Mouse (Mus musculus) bone marrow, adult 2 months (tissue): ENCODE results near the gene Sh3bgr. TPM values are rescaled to one million over a fixed set of nuclear protein-coding genes. Genes with fewer than 3 reads are reported as not detected.

ENCODE experiments used
- H3K27ac ChIP-seq: fragments of 200-500 bp; 2 replicates; pipeline ENCODE4 v1.5.1; 2012; ENCODE audit warnings: low read depth, mild to moderate bottlenecking, control low read depth, inconsistent platforms, low read length; ENCODE audit not compliant: control insufficient read depth, poor library complexity, insufficient read depth
- H3K4me1 ChIP-seq: fragments of 200-500 bp; 2 replicates; pipeline ENCODE4 v1.6.1; 2011; ENCODE audit warnings: low read length; ENCODE audit not compliant: control insufficient read depth, insufficient read depth
- H3K4me3 ChIP-seq: fragments of 200-500 bp; replicated peaks from 2 replicates; pipeline ENCODE3; 2011; ENCODE audit warnings: mild to moderate bottlenecking, low read depth, low read length, control low read depth; ENCODE audit not compliant: control insufficient read depth
- CTCF ChIP-seq: fragments of 200-500 bp; IDR thresholded peaks from 2 replicates; pipeline ENCODE4 v1.5.1; 2011; ENCODE audit warnings: low read length, control low read depth; ENCODE audit not compliant: control insufficient read depth, insufficient read depth
- POLR2A ChIP-seq: fragments of 200-500 bp; IDR thresholded peaks from 2 replicates; pipeline ENCODE4 v1.6.1; 2011; ENCODE audit warnings: low read depth, mild to moderate bottlenecking, control low read depth, low read length, borderline replicate concordance; ENCODE audit not compliant: control insufficient read depth
- WGBS: fragments of 180-500 bp; shearing (Covaris S2); methylation state at CpG from one replicate; pipeline ENCODE4 v1.1.7; 2018; 5-methylcytosine and 5-hydroxymethylcytosine counted together
- polyA plus RNA-seq: library from polyadenylated mRNA; stranded (reverse); fragments of >200 nt; gene quantifications from 2 replicates; pipeline ENCODE4 v1.2.4, GENCODE M21; 2011; ENCODE audit warnings: low replicate concordance; ENCODE audit not compliant: missing spikeins, insufficient read depth, insufficient read length

Gene Sh3bgr
- polyA plus RNA-seq, 1 experiment = 7.6 TPM

DNA sequence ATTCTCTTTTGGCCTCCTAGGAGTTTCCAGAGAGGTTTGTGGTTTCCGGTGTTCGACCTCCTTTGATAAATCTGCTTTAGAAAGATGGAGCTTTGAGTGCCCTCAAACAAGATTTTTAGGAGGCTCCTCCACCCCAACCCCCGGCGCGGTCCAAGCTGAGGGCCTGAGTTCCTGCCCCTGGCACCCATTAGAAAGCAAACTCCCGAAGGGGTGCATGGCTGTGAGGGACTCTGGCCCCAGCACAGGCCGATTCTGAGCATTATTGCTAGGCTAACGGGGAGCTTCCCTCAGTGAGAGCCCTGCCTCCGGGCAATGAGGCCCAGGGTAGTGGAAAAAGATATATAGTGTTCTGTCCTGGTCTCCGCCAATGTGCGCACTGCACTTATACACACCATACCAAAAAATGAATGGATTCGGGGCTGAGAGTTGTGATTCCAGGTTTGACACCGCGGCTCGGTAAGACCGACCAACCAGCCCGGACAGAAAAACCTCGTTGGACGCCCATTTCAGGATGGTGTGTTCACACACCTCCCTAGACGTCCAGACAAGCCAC lies 40.4 kb upstream of the Sh3bgr start:
- no peak for TF ChIP-seq CTCF
- TF ChIP-seq POLR2A = no peak
- H3K4me1 ChIP-seq = peaks cover 1% of the 10 kb centered on the region; the same call in 1 of the 2 replicates
- WGBS = 70% methylated on average over 20 of the region's 20 CpGs
- H3K27ac ChIP-seq = no peak overlapping the region
- H3K4me3 ChIP-seq = no peak overlapping the region

DNA sequence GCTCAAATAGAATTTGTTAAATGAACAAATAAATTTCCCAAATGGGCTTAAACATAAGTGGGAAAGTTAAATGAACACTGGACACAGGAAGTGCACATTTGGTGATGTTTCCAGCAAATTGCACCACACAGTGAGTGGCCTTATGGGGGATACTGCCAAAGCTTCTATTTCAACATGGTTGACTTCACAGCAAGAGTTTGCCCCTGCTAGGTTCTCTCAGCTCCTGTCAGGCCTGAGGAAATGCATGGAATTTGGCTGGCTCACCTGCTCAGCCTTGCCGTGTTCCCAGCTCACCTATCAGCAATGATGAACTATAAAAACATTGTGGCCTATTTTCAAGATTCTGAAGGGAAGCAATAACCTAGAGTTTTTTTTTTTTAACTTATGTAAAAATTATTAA lies 39.3 kb upstream of the Sh3bgr start:
- no peak for TF ChIP-seq CTCF
- no peak for TF ChIP-seq POLR2A
- Histone ChIP-seq H3K27ac (no peak overlapping the region), H3K4me3 (no peak overlapping the region), H3K4me1 (peaks cover 1% of the 10 kb centered on the region; the same call in 1 of the 2 replicates)
- WGBS = 86% methylated on average over 1 of the region's 1 CpGs

DNA sequence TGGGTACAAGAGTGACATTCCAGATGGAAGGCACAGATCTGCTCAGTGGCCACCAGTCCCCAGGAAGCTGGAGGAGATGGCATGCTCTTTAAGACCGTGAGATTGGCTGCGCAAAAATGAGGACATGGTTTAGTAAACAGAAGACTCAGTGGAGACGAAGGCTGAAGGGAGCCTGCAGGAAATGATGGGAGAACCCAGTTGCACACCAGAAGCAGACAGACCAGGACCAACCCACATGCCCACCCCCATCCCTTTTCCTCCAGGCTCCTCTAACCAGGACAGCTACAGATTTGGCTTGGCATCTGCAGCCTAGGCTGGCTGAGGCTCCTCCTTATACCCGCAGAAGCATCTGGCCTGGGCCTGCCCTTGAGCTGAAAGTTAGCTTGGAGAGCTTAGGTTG lies 38.9 kb upstream of the Sh3bgr start:
- no peak overlapping the region for H3K4me3 ChIP-seq
- H3K27ac ChIP-seq = no peak overlapping the region
- no peak for TF ChIP-seq POLR2A
- TF ChIP-seq CTCF = no peak
- H3K4me1 ChIP-seq = peaks cover 1% of the 10 kb centered on the region; the same call in 1 of the 2 replicates
- WGBS = 83% methylated on average over 4 of the region's 4 CpGs

DNA sequence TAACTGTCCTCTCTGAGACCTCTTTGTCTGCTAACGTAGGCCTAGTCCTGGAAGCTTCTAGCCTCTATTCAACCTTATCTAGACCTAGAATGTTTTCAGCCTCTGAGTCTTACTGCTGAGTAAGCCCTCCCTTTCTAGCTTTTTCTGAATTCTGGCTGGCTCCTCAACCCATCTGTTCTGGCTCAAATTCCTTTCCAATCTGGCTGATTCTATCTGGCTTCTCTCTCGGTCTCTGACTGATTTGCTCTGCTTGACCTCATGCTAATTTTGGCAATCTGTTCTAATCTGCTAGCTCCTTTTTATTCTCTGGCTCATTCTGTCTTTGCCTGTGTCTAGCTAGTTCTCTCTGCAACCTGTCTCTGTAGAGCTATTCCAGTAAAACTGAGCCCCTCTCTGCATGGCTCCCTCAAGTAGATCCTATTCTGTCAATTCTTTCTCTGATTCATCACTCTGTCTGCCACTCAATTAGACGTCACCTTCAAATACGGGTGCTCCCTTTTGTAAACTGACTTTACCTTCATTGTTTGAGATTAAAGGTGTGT lies 34.5 kb upstream of the Sh3bgr start:
- H3K27ac ChIP-seq = no peak overlapping the region
- H3K4me1 ChIP-seq = no peaks in the 10 kb centered on the region
- TF ChIP-seq CTCF = no peak
- no peak for TF ChIP-seq POLR2A
- H3K4me3 ChIP-seq = no peak overlapping the region
- 77% methylated on average over 4 of the region's 4 CpGs for WGBS

DNA sequence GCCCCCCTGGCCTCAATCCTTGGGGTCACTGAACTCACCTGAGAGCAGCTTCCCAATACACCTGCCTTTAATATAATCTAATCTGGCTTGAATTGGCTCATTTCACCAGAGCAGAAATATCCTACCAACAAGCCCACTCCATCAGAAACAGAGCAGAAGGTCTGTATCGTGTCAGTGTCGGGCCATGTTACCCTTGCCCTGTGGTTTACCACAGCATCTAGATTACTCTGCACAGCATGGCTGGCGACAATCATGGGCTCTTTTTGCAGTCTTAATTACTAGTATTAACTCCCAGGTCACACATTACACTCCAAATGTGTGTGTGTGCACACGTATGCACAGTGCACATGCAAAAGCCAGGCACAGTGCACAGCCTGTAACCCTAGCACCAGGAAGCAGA lies 31.4 kb upstream of the Sh3bgr start:
- H3K4me3 ChIP-seq = no peak overlapping the region
- no peaks in the 10 kb centered on the region for H3K4me1 ChIP-seq
- TF ChIP-seq POLR2A = no peak
- TF ChIP-seq CTCF = no peak
- H3K27ac ChIP-seq = no peak overlapping the region
- WGBS = 40% methylated on average over 4 of the region's 4 CpGs

DNA sequence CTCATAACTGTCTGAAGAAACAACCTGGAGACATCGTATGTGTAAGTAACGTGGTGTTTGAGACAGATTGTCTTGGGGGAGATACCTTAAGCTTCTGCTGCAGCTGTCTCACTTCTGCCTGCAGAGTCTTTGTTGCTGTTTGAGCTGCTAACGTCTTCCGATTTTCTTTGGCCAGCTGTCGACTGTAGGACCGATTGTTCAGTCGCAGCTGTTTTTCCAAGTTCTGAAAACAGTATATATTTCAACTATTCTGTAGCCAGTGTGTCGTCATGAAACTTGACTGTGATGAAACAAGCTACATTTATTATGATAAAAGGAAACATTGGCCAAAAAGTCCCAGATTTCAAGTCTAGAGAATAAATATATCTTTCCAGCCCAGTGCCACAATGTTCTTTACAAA lies 26.6 kb upstream of the Sh3bgr start:
- no peak overlapping the region for H3K4me3 ChIP-seq
- H3K4me1 ChIP-seq = no peaks in the 10 kb centered on the region
- WGBS = 83% methylated on average over 8 of the region's 8 CpGs
- H3K27ac ChIP-seq = no peak overlapping the region
- TF ChIP-seq POLR2A (no peak), CTCF (no peak)

DNA sequence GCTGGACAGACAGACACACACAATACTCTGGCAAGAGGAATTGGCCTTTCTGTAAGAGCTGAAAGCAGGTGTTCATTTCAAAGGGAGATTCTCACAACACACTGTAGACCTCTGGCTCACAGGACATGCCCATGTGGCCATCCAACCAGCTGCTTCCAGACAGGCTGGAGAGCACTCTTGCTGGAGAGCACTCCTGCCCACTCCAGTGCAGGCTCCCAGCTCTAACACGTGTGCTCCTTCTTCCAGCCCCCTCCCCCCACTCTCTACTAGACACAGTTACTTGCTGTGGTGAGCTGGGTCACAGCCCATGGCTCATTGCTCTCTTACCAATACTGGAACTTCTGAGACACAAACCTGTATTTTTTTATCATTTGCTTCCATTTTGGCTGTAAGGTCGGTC lies 24.9 kb upstream of the Sh3bgr start:
- Histone ChIP-seq H3K4me3 (no peak overlapping the region), H3K27ac (no peak overlapping the region), H3K4me1 (no peaks in the 10 kb centered on the region)
- WGBS = 56% methylated on average over 2 of the region's 2 CpGs
- TF ChIP-seq POLR2A (no peak), CTCF (no peak)

DNA sequence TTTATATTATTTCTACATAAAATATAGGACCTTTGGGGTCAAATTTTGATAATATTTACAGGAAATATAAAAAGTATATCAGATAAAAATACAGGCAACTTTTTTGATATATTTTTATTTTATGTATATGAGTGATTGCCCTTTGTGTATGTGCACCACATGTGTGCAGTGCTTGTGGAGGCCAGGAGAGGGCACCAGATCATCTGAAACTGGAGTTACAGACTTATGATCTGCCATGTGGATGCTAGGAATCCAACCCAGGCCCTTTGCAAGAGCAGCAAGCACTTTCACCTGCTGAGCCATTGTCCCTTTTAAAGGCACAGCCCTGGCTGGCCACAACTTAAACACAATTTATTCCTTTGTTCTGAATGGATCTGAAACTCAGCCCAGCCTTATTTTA lies 21.1 kb upstream of the Sh3bgr start:
- no peaks in the 10 kb centered on the region for H3K4me1 ChIP-seq
- TF ChIP-seq CTCF = no peak
- TF ChIP-seq POLR2A = no peak

DNA sequence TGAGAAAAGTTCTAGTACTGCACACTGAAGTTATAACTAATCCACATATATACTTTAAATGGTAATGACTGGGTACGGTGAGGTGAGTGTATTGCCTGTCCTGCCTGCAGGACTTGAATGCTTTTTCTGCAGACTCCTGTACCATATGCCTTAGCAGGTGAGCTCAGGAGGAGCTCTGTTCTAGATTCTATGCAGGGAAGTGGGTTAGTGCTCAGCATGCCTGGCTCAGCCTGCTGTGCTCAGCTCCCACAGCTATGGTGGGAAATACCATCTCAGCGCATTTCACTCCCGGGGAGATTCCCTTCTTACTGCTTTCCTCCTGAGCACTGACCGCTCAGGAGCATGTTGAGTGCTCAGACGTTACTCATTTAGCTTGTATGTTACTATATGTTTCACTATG lies 12.6 kb upstream of the Sh3bgr start:
- 85% methylated on average over 5 of the region's 5 CpGs for WGBS
- TF ChIP-seq CTCF (no peak), POLR2A (no peak)

More for the DNA sequence above, 21.1 kb upstream of the Sh3bgr start:
- H3K4me3 ChIP-seq = no peak overlapping the region
- no peak overlapping the region for H3K27ac ChIP-seq

More for the DNA sequence above, 12.6 kb upstream of the Sh3bgr start:
- H3K4me3 ChIP-seq = no peak overlapping the region
- H3K27ac ChIP-seq = no peak overlapping the region
- no peaks in the 10 kb centered on the region for H3K4me1 ChIP-seq
